Mouse (Mus musculus): ENCODE measurements at regions not wholly inside any gene's neighbourhood (a gene's known extent, or its start where the extent isn't known, plus 50 kb on each side); places are given as distances from the start of the nearest gene placed in this dataset.
A peak's percentile ranks its signal among the peaks of the same experiment; 100 is the strongest.

- DNase-seq (ENCODE audit: low spot score), result no peak
These were observed 132.6 kb upstream of the Jade1 start for GRCm38 (mm10) chr3:41422615-41423579.

- DNase-seq (ENCODE audit: low spot score), result no peak
These were observed 141.8 kb upstream of the Jade1 start for GRCm38 (mm10) chr3:41413771-41414170.

GRCm38 (mm10) chr3:41412698-41413097 lies 142.8 kb upstream of the Jade1 start:
- no peak for DNase-seq (ENCODE audit: low spot score)

GRCm38 (mm10) chr3:41408821-41409737 lies 146.5 kb upstream of the Jade1 start:
- peak; percentile 64 for DNase-seq (ENCODE audit: low spot score)

- no peak for DNase-seq (ENCODE audit: low spot score)
These were observed 147.1 kb upstream of the Jade1 start for GRCm38 (mm10) chr3:41408423-41408820.

GRCm38 (mm10) chr3:41407988-41408387 lies 147.5 kb upstream of the Jade1 start:
- no peak for DNase-seq (ENCODE audit: low spot score)

- no peak for DNase-seq (ENCODE audit: low spot score)
These were observed 148.0 kb upstream of the Jade1 start for GRCm38 (mm10) chr3:41407520-41407919.

GRCm38 (mm10) chr3:41401881-41402280 lies 153.7 kb upstream of the Jade1 start:
- DNase-seq (ENCODE audit: low spot score), result no peak

GRCm38 (mm10) chr3:41389868-41390267 lies 165.7 kb upstream of the Jade1 start:
- DNase-seq (ENCODE audit: low spot score), result no peak

GRCm38 (mm10) chr3:41387469-41388212 lies 167.9 kb upstream of the Jade1 start:
- DNase-seq (ENCODE audit: low spot score), result no peak

GRCm38 (mm10) chr3:41386299-41386698 lies 169.2 kb upstream of the Jade1 start:
- DNase-seq (ENCODE audit: low spot score), result no peak

- no peak for DNase-seq (ENCODE audit: low spot score)
These were observed 171.1 kb upstream of the Jade1 start for GRCm38 (mm10) chr3:41384410-41384809.

GRCm38 (mm10) chr3:41378576-41378975 lies 177.0 kb upstream of the Jade1 start:
- no peak for DNase-seq (ENCODE audit: low spot score)

- DNase-seq (ENCODE audit: low spot score), result no peak
These were observed 177.6 kb upstream of the Jade1 start for GRCm38 (mm10) chr3:41377826-41378406.

GRCm38 (mm10) chr3:41376848-41377582 lies 178.5 kb upstream of the Jade1 start:
- DNase-seq (ENCODE audit: low spot score), result peak; percentile 39

GRCm38 (mm10) chr3:41375230-41375930 lies 180.2 kb upstream of the Jade1 start:
- DNase-seq (ENCODE audit: low spot score), result no peak

GRCm38 (mm10) chr3:41373198-41373597 lies 182.3 kb upstream of the Jade1 start:
- DNase-seq (ENCODE audit: low spot score), result no peak

GRCm38 (mm10) chr3:41368351-41369101 lies 187.0 kb upstream of the Jade1 start:
- DNase-seq (ENCODE audit: low spot score), result no peak

GRCm38 (mm10) chr3:41366764-41367163 lies 188.8 kb upstream of the Jade1 start:
- no peak for DNase-seq (ENCODE audit: low spot score)

Measured in adipocyte (in vitro differentiated cells).